Comparison of ENCODE assay signal across 8 mouse cellular contexts in genomic region chr3:51483741-51484359, GRCm38 (mm10). TPM values are rescaled to one million over a fixed set of nuclear protein-coding genes. Genes with fewer than 3 reads are reported as not detected.
A peak's percentile ranks its signal among the peaks of the same experiment; 100 is the strongest.
DNase-seq lines count a peak whose midpoint lies in the region; ATAC-seq and TF ChIP-seq lines count a peak whose summit lies in the region.

Gene Rab33b, plus strand, starts transcription at chr3:51483920.

- no peak for TF ChIP-seq EP300 in lung, postnatal 0 days (IDR thresholded peaks at IDR 0.05)

- H3K9me3 ChIP-seq in hindbrain, embryonic 10.5 days: no peaks in the 10 kb centered on the region
- no peaks in the 10 kb centered on the region for H3K9me3 ChIP-seq in lung, postnatal 0 days (ENCODE audit: low read length)

- peaks cover 11% of the 10 kb centered on the region for H3K36me3 ChIP-seq in hindbrain, embryonic 10.5 days
- H3K36me3 ChIP-seq in lung, postnatal 0 days (ENCODE audit: insufficient read depth, low read length): no peaks in the 10 kb centered on the region

- H3K4me1 ChIP-seq in hindbrain, embryonic 10.5 days (replicated peaks): peaks cover 31% of the 10 kb centered on the region
- H3K4me1 ChIP-seq in lung, postnatal 0 days (ENCODE audit: insufficient read depth, low read depth, low read length): peaks cover 12% of the 10 kb centered on the region; the same call in 1 of the 2 replicates

- H3K27me3 ChIP-seq in hindbrain, embryonic 10.5 days (ENCODE audit: insufficient read depth, poor library complexity, severe bottlenecking): no peaks in the 10 kb centered on the region
- no peaks in the 10 kb centered on the region for H3K27me3 ChIP-seq in lung, postnatal 0 days (replicated peaks; ENCODE audit: insufficient read depth, low read length)

- peak within 1 kb of the TSS; percentile 96 for H3K27ac ChIP-seq in hindbrain, embryonic 10.5 days
- peak within 1 kb of the TSS; percentile 94 for H3K27ac ChIP-seq in lung, postnatal 0 days (ENCODE audit: low read length)

- H3K9ac ChIP-seq in lung, postnatal 0 days (replicated peaks; ENCODE audit: low read depth): peak within 1 kb of the TSS; percentile 80

- peak; percentile 91 for ATAC-seq in frontal cortex, adult (ENCODE audit: low TSS enrichment)
- ATAC-seq in lung, postnatal 0 days: peak; percentile 97

- peak within 1 kb of the TSS; percentile 70 for H3K4me3 ChIP-seq in hindbrain, embryonic 10.5 days
- peak within 1 kb of the TSS; percentile 89 for H3K4me3 ChIP-seq in lung, postnatal 0 days (ENCODE audit: low read depth, low read length)

- peak; percentile 92 for DNase-seq in MN1 (ENCODE audit: low spot score)
- peak; percentile 97 for DNase-seq in cerebellum, adult 9-10 months
- peak; percentile 95 for DNase-seq in hindbrain, embryonic 10.5 days (ENCODE audit: low spot score)
- DNase-seq in layer of hippocampus, adult 9-11 months: peak; percentile 98
- peak; percentile 99 for DNase-seq in lung, postnatal 0 days (ENCODE audit: low spot score)
- DNase-seq in ovary, postnatal 14 days (ENCODE audit: low spot score): peak; percentile 98
- DNase-seq in thymus, postnatal 14 days: peak; percentile 98

- under 1% methylated on average over 70 of the region's 70 CpGs for WGBS in hindbrain, embryonic 10.5 days
- WGBS in lung, postnatal 0 days: 5% methylated on average over 56 of the region's 70 CpGs

- TF ChIP-seq CTCF in lung, postnatal 0 days (IDR thresholded peaks at IDR 0.05): peak; percentile 60

- peak within 1 kb of the TSS; percentile 75 for H3K4me2 ChIP-seq in lung, postnatal 0 days (replicated peaks; ENCODE audit: low read depth, low read length)

RNA-seq across cellular contexts. Expression of gene Rab33b, which starts in this region (rescaled TPM):
- polyA plus RNA-seq in hindbrain, embryonic 10.5 days (2016; fragmentation: Nextera tagmentation; extraction: Ambion mirVana): 11.8 and 14.4 TPM in 2 replicates
- 24.9 and 26.2 TPM in 2 replicates for polyA plus RNA-seq in lung, postnatal 0 days (2015; fragmentation: Nextera tagmentation; extraction: Ambion mirVana)

Comparison
In these comparisons a context has a peak if more than half of its experiments do, and no peak if none do; other contexts are left out.
1. Peak in every context shown above with its lines: DNase-seq, ATAC-seq, H3K4me3 ChIP-seq and H3K27ac ChIP-seq.